Mouse (Mus musculus) embryonic facial prominence, embryonic 14.5 days (tissue): ENCODE results near the gene Srarp. TPM values are rescaled to one million over a fixed set of nuclear protein-coding genes. Genes with fewer than 3 reads are reported as not detected.

Source experiments
- ATAC-seq: fragments of 200-750 bp; cut with Nextera tagmentation; 2 replicates; pipeline ENCODE4 v1.8.0; 2017; ENCODE audit warnings: low read depth, moderate number of reproducible peaks, moderate TSS enrichment
- DNase-seq: peaks from one replicate; pipeline ENCODE4 v3.0.0-alpha.2; 2015; ENCODE audit warnings: low spot score
- H3K27ac ChIP-seq: fragments of 300-500 bp; sonication (generic); replicated peaks from 2 replicates; pipeline ENCODE4 v1.5.1; 2014; ENCODE audit warnings: low read depth, mild to moderate bottlenecking, low read length, moderate library complexity
- H3K27me3 ChIP-seq: fragments of 300-500 bp; sonication (generic); replicated peaks from 2 replicates; pipeline ENCODE4 v1.6.1; 2014; ENCODE audit warnings: low read length; ENCODE audit not compliant: control insufficient read depth, insufficient read depth
- H3K36me3 ChIP-seq: fragments of 300-500 bp; sonication (generic); 2 replicates; pipeline ENCODE4 v1.6.1; 2014; ENCODE audit warnings: low read length, mixed read lengths; ENCODE audit not compliant: control insufficient read depth, insufficient read depth
- H3K4me1 ChIP-seq: fragments of 300-500 bp; sonication (generic); 2 replicates; pipeline ENCODE4 v1.6.1; 2014; ENCODE audit warnings: antibody characterized with exemption, low read length; ENCODE audit not compliant: control insufficient read depth, insufficient read depth
- H3K4me2 ChIP-seq: fragments of 300-500 bp; sonication (generic); 2 replicates; pipeline ENCODE4 v1.6.1; 2014; ENCODE audit warnings: low read depth, mild to moderate bottlenecking, low read length, moderate library complexity, mixed read lengths
- H3K4me3 ChIP-seq: fragments of 300-500 bp; sonication (generic); 2 replicates; pipeline ENCODE4 v1.5.1; 2014; ENCODE audit warnings: low read depth, mild to moderate bottlenecking, low read length
- H3K9ac ChIP-seq: fragments of 300-500 bp; sonication (generic); 2 replicates; pipeline ENCODE4 v1.6.1; 2014; ENCODE audit warnings: low read depth, mild to moderate bottlenecking, low read length, moderate library complexity, mixed read lengths
- H3K9me3 ChIP-seq: fragments of 300-500 bp; sonication (generic); 2 replicates; pipeline ENCODE4 v1.6.1; 2016; ENCODE audit warnings: low read length; ENCODE audit not compliant: control insufficient read depth
- WGBS: fragments of 180-500 bp; shearing (Covaris S2); extraction: QIAGEN DNeasy Blood & Tissue Kit; methylation state at CpG from one replicate; pipeline ENCODE4 v1.1.7; 2014; 5-methylcytosine and 5-hydroxymethylcytosine counted together
- polyA plus RNA-seq: library from polyadenylated mRNA; unstranded; fragments of >200 nt; fragmentation: Nextera tagmentation; extraction: Ambion mirVana; gene quantifications from 2 replicates; pipeline ENCODE4 v1.2.1, GENCODE M21; 2014

The Srarp gene
- polyA plus RNA-seq, 1 experiment from 2014 or later = not detected

DNA sequence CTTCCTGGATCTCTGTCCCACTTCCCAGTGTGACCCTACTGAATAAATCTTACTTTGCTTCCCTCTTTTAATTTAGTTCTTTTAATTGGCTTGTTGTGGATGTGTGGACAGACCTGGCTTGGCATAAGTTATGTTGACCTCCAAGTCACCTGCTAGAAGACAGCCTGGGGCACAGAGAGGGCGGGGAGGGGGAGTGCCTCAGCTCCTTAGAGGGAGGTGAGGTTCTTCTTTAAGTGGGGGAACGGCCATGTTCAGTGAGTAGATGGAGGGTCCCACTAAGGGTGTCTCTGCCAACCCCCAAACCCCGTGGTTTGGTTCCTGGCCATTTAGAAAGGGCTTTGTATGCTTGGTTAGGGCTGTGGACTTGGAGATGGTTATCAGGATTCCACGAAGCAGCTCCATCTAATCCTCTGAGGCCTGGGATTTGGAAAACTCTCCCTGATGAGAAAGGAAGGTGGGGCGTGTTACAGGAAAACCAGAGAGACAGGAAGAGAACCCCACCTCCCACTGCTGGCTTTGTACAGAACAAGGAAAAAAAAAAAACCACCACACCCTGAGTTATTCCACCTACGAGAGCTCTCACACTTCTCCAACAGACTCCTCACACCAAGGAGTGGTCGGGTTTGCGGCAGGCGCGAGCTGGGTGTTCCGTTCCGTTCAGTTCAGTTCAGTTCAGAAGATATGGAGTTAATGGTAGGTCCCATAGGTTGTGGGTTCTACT lies 3.3 kb upstream of the Srarp start:
- no peak overlapping the region for H3K4me2 ChIP-seq
- WGBS = 79% methylated on average over 12 of the region's 12 CpGs
- no peaks in the 10 kb centered on the region for H3K27me3 ChIP-seq
- no peak for DNase-seq
- no peak overlapping the region for H3K9ac ChIP-seq
- no peaks in the 10 kb centered on the region for H3K36me3 ChIP-seq
- no peak overlapping the region for H3K27ac ChIP-seq
- H3K4me1 ChIP-seq = peaks cover 6% of the 10 kb centered on the region; the same call in 1 of the 2 replicates
- H3K9me3 ChIP-seq = no peaks in the 10 kb centered on the region
- ATAC-seq = no peak
- no peak overlapping the region for H3K4me3 ChIP-seq

DNA sequence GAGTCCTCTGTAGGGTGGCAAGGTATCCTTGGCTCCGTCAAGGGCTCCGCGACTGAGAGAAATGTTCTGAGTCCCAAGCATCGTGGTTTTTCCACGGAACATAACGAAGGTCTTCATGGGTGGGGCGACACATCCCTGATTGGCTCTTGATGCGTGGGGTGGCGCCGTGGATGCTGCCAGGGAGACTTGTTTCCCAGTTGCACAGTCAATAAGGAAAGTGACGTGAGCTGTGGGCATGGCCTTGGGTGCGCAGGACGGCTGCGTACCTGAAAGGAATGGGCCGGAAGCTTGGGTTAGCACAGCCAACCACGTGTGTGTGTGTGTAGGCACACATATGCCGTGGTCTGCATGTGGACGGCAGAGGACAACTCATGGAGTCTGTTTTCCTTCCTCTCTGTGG lies 2.7 kb downstream of the Srarp start:
- no peak overlapping the region for H3K27ac ChIP-seq
- H3K9me3 ChIP-seq = no peaks in the 10 kb centered on the region
- H3K4me1 ChIP-seq = no peaks in the 10 kb centered on the region
- H3K27me3 ChIP-seq = no peaks in the 10 kb centered on the region
- H3K4me3 ChIP-seq = no peak overlapping the region
- H3K4me2 ChIP-seq = no peak overlapping the region
- WGBS = 79% methylated on average over 18 of the region's 18 CpGs
- no peak overlapping the region for H3K9ac ChIP-seq
- DNase-seq (no peak), ATAC-seq (no peak)
- no peaks in the 10 kb centered on the region for H3K36me3 ChIP-seq

DNA sequence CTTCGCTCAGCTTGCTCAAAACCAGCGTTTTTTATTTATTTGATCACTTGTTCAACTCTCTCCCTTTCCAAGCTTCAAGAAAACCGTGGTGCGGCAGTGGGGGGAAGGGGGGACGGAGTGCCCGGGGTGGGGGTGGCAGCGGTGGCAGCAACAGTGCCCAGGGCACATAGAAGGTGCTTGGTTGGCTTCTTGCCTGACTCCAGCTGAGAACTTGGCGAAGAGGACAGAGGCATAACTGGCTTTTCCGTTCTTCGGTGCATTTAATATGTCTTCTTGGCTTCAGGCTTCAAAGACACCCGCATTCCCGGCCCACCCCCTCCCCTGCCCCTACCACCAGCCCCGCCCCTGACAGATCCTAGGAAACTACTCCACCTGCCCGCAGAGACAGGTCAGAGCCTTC lies 3.2 kb downstream of the Srarp start:
- Histone ChIP-seq H3K4me2 (no peak overlapping the region), H3K4me3 (no peak overlapping the region), H3K9ac (no peak overlapping the region), H3K4me1 (no peaks in the 10 kb centered on the region), H3K27me3 (no peaks in the 10 kb centered on the region), H3K36me3 (no peaks in the 10 kb centered on the region), H3K9me3 (no peaks in the 10 kb centered on the region), H3K27ac (no peak overlapping the region)
- no peak for ATAC-seq
- DNase-seq = no peak
- WGBS = 54% methylated on average over 14 of the region's 14 CpGs

DNA sequence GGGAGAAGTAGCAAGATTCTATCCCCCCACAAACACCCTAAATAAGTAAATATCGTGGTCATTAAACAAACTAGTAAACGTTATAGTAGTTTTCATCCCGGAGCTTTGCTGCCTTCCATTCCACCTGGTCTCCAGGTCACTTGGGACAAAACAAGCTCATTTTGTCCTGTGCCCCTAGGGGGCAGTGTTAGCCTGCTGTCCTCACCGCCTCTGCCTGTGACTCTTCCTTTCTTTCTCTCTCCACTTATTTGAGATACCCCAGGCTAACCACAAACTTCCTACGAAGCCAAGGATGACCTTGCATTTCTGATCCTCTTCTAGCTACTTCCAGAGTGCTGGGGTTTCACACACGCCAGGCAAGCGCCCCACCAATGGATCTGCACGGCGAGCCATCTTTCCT lies 4.9 kb downstream of the Srarp start:
- Histone ChIP-seq H3K9ac (no peak overlapping the region), H3K4me1 (peaks cover 3% of the 10 kb centered on the region; the same call in 1 of the 2 replicates), H3K27me3 (no peaks in the 10 kb centered on the region), H3K36me3 (no peaks in the 10 kb centered on the region), H3K27ac (no peak overlapping the region), H3K4me3 (no peak overlapping the region), H3K9me3 (no peaks in the 10 kb centered on the region), H3K4me2 (no peak overlapping the region)
- ATAC-seq (no peak), DNase-seq (peak; percentile 62)
- WGBS = 41% methylated on average over 9 of the region's 9 CpGs

DNA sequence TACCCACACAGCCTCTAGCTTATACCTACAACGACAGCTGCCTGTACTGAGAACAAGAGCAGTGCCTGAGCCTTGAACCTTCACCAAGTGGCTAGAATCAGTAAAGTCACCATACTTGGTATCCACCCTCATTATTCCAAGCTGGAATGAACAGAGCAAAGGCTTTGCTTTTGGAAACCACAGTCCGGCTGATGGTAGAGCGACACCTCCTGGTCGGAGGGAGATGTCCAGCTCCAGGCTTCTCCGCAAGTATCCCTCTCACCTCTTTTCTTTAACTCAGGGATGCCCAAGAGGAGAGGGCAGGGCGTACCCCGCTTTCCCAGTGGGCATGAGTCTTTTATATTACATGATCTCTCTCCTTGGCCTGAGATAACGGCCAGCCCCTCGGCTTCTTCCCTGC lies 6.1 kb downstream of the Srarp start:
- no peaks in the 10 kb centered on the region for H3K9me3 ChIP-seq
- no peaks in the 10 kb centered on the region for H3K27me3 ChIP-seq
- ATAC-seq (no peak), DNase-seq (no peak)
- H3K9ac ChIP-seq = no peak overlapping the region
- H3K4me2 ChIP-seq = no peak overlapping the region
- H3K27ac ChIP-seq = no peak overlapping the region
- WGBS = 49% methylated on average over 9 of the region's 9 CpGs
- no peaks in the 10 kb centered on the region for H3K36me3 ChIP-seq
- peaks cover 7% of the 10 kb centered on the region; the same call in 1 of the 2 replicates for H3K4me1 ChIP-seq
- no peak overlapping the region for H3K4me3 ChIP-seq

DNA sequence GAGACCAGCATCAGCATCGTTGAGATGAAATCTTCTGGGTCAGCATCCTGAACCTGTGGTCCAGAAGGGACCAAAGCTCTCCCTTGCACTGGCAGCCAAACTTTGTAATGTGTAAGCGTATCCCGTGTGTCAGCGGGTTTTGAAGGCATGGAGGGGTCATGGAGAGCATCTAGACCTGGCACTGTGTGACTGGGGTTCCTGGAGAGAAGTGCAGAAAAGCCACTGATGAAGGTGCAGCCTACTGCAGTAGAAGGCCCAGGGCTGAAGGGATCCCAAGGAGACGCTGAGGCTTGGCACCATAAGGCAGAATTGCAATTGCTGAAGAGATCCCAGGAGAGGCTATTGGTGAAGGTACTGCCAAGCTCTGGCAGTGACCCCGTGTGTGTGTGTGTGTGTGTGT lies 6.5 kb downstream of the Srarp start:
- Histone ChIP-seq H3K9ac (no peak overlapping the region), H3K9me3 (no peaks in the 10 kb centered on the region), H3K4me3 (no peak overlapping the region), H3K4me1 (peaks cover 7% of the 10 kb centered on the region; the same call in 1 of the 2 replicates), H3K27ac (no peak overlapping the region), H3K36me3 (no peaks in the 10 kb centered on the region), H3K27me3 (no peaks in the 10 kb centered on the region), H3K4me2 (no peak overlapping the region)
- ATAC-seq (no peak), DNase-seq (no peak)
- 76% methylated on average over 6 of the region's 6 CpGs for WGBS

- Histone ChIP-seq H3K4me1 (peaks cover 7% of the 10 kb centered on the region; the same call in 1 of the 2 replicates), H3K9ac (no peak overlapping the region), H3K4me3 (no peak overlapping the region), H3K36me3 (no peaks in the 10 kb centered on the region), H3K27me3 (no peaks in the 10 kb centered on the region), H3K9me3 (no peaks in the 10 kb centered on the region), H3K4me2 (no peak overlapping the region), H3K27ac (no peak overlapping the region)
- 84% methylated on average over 13 of the region's 13 CpGs for WGBS
- ATAC-seq = no peak
- DNase-seq = no peak
Measured at GRCm38 (mm10) chr4:141427921-141428320, 8.0 kb downstream of the Srarp start.

GRCm38 (mm10) chr4:141426796-141427745 lies 8.8 kb downstream of the Srarp start:
- peak; percentile 20 for DNase-seq
- no peaks in the 10 kb centered on the region for H3K27me3 ChIP-seq
- peaks cover 7% of the 10 kb centered on the region; the same call in 1 of the 2 replicates for H3K4me1 ChIP-seq
- 0 out of 2 replicates have a peak overlapping the region, but pooled peaks have one; percentile 42 for H3K27ac ChIP-seq
- H3K9ac ChIP-seq = no peak overlapping the region
- H3K4me3 ChIP-seq = no peak overlapping the region
- H3K4me2 ChIP-seq = peak overlapping the region; percentile 84
- no peak for ATAC-seq
- no peaks in the 10 kb centered on the region for H3K36me3 ChIP-seq
- 63% methylated on average over 10 of the region's 10 CpGs for WGBS
- no peaks in the 10 kb centered on the region for H3K9me3 ChIP-seq
